In genomic region chr11:80779527-80780344, GRCm38 (mm10) we compare ENCODE assay signal across 8 mouse cellular contexts. TPM values are rescaled to one million over a fixed set of nuclear protein-coding genes. Genes with fewer than 3 reads are reported as not detected.
DNase-seq lines count a peak whose midpoint lies in the region; ATAC-seq lines count a peak whose summit lies in the region.

Gene Myo1d (minus strand): TSS chr11:80780025.

- peak within 1 kb of the TSS; percentile 48; the same call in 1 of the 2 replicates for H3K27ac ChIP-seq in hindbrain, embryonic 13.5 days

- peaks cover 24% of the 10 kb centered on the region for H3K27me3 ChIP-seq in hindbrain, embryonic 13.5 days

- H3K36me3 ChIP-seq in hindbrain, embryonic 13.5 days, result no peaks in the 10 kb centered on the region

- peaks cover 13% of the 10 kb centered on the region for H3K4me1 ChIP-seq in hindbrain, embryonic 13.5 days (replicated peaks)

- no peaks in the 10 kb centered on the region for H3K9me3 ChIP-seq in hindbrain, embryonic 13.5 days

- H3K4me3 ChIP-seq in hindbrain, embryonic 13.5 days, result peak within 1 kb of the TSS; percentile 69

- peak within 1 kb of the TSS; percentile 72 for H3K9ac ChIP-seq in hindbrain, embryonic 13.5 days

- peak; percentile 85 for DNase-seq in T-cell, adult 2 months (ENCODE audit: low spot score)
- DNase-seq in cerebellum, postnatal 25 days, result peak; percentile 91 to 96
- peak; percentile 60 to 78 for DNase-seq in frontal cortex, postnatal 25 days (ENCODE audit: low spot score in 2 of 2)
- peak; percentile 73 to 76 for DNase-seq in layer of hippocampus, postnatal 14 days (ENCODE audit: low spot score in 2 of 2)
- peak; percentile 92 for DNase-seq in lung, postnatal 10 days
- peak; percentile 93 for DNase-seq in ovary, postnatal 36 days (ENCODE audit: low spot score)
- DNase-seq in thymus, postnatal 14 days, result peak; percentile 87

- H3K4me2 ChIP-seq in hindbrain, embryonic 13.5 days, result peak within 1 kb of the TSS; percentile 83

- ATAC-seq in hindbrain, embryonic 13.5 days (ENCODE audit: low FRiP score), result peak; percentile 95

- WGBS in hindbrain, embryonic 13.5 days, result under 1% methylated on average over 62 of the region's 87 CpGs

RNA-seq across cellular contexts. Expression of gene Myo1d, which starts in this region (rescaled TPM):
- polyA plus RNA-seq in hindbrain, embryonic 13.5 days (2015; fragmentation: Nextera tagmentation; extraction: Ambion mirVana), result 2.2 and 2.4 TPM in 2 replicates
- 1 to 10 TPM; 4.7 to 5.0 TPM for total RNA-seq in layer of hippocampus, postnatal 14 days (2021)

Comparison
In these comparisons a context has a peak if more than half of its experiments do, and no peak if none do; other contexts are left out.
1. Peak in every context shown above with its lines: DNase-seq, ATAC-seq, H3K4me3 ChIP-seq and H3K27ac ChIP-seq.